ENCODE assay signal across 23 mouse cellular contexts in the genomic region with DNA sequence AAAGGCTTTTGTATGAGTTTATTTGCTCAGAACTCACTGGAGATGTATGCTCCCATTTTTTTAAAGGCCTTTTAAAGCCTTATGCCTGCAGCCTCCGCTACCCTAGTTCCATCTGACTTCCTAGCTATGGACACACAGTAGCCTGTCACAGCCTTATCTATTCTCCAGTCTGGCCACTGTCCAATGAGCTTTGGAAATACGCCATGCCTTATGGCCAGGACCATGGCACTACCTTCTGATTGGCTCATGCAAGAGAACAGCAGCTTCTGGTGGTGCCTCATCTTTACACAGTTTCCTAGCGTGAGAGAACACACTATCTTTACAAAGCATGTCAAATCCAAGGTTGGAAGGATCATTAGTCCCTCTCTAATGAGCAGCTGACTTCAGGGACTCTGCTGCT.
DNase-seq lines count a peak whose midpoint lies in the region; ATAC-seq and TF ChIP-seq lines count a peak whose summit lies in the region.
"Had no signal": no experiment of that assay in that cellular context is flagged by ENCODE, and none has a peak within 500 bp of the region (broad histone marks: within the 10 kb centered on the region; RNA-seq: fewer than 3 reads in every experiment).

No protein-coding gene starts in this region.

- ATAC-seq in forebrain, embryonic 14.5 days = no peak
- ATAC-seq: forebrain, postnatal 0 days; midbrain, embryonic 16.5 days had no signal

- no peak overlapping the region for H3K4me3 ChIP-seq in cerebellum, adult 2 months (replicated peaks; ENCODE audit: insufficient read depth, low read depth, low read length)
- H3K4me3 ChIP-seq in forebrain, embryonic 14.5 days (ENCODE audit: low read depth, low read length) = no peak overlapping the region
- H3K4me3 ChIP-seq: erythroblast, embryonic 14.5 days; heart, embryonic 13.5 days; hindbrain, embryonic 15.5 days; limb, embryonic 12.5 days; liver, embryonic 15.5 days; myocyte; neural tube, embryonic 13.5 days had no signal

- no peak overlapping the region for H3K9ac ChIP-seq in forebrain, embryonic 14.5 days (ENCODE audit: low read length)
- H3K9ac ChIP-seq: forebrain, postnatal 0 days; heart, embryonic 13.5 days; hindbrain, embryonic 15.5 days; limb, embryonic 12.5 days; liver, embryonic 15.5 days; lung, embryonic 14.5 days; neural tube, embryonic 13.5 days had no signal

- no peaks in the 10 kb centered on the region; the same call in 1 of the 2 replicates for H3K9me3 ChIP-seq in forebrain, embryonic 14.5 days (replicated peaks; ENCODE audit: control insufficient read depth, low read length)
- H3K9me3 ChIP-seq: heart, embryonic 13.5 days; hindbrain, embryonic 15.5 days; limb, embryonic 12.5 days; liver, embryonic 15.5 days had no signal

- no peak overlapping the region for H3K27ac ChIP-seq in cerebellum, adult 2 months (ENCODE audit: insufficient read depth, low read length)
- H3K27ac ChIP-seq in forebrain, embryonic 14.5 days (ENCODE audit: low read depth, low read length) = no peak overlapping the region
- H3K27ac ChIP-seq: heart, embryonic 13.5 days; hindbrain, embryonic 15.5 days; limb, embryonic 12.5 days; liver, embryonic 15.5 days; neural tube, embryonic 13.5 days had no signal

- TF ChIP-seq POLR2A in cerebellum, adult 2 months (IDR thresholded peaks at IDR 0.05; ENCODE audit: borderline replicate concordance, insufficient read depth, low read length) = no peak

- WGBS in cerebellum, adult 2 months = 24% methylated on average over 3 of the region's 3 CpGs
- WGBS in forebrain, embryonic 14.5 days = 66% methylated on average over 3 of the region's 3 CpGs

- H3K4me2 ChIP-seq in forebrain, embryonic 14.5 days (ENCODE audit: low read length) = no peak overlapping the region
- H3K4me2 ChIP-seq: heart, embryonic 13.5 days; hindbrain, embryonic 15.5 days; limb, embryonic 12.5 days; liver, embryonic 15.5 days; lung, embryonic 14.5 days; midbrain, embryonic 11.5 days; neural tube, embryonic 13.5 days had no signal

- no peak for TF ChIP-seq CTCF in cerebellum, adult 2 months (IDR thresholded peaks at IDR 0.05; ENCODE audit: borderline replicate concordance, insufficient read depth, low read depth, low read length)

- H3K36me3 ChIP-seq in forebrain, embryonic 14.5 days (ENCODE audit: control insufficient read depth, insufficient read depth, low read length) = no peaks in the 10 kb centered on the region
- H3K36me3 ChIP-seq: heart, embryonic 13.5 days; hindbrain, embryonic 15.5 days; limb, embryonic 12.5 days; liver, embryonic 15.5 days; neural tube, embryonic 13.5 days had no signal

- peaks cover 4% of the 10 kb centered on the region; the same call in 1 of the 2 replicates for H3K4me1 ChIP-seq in cerebellum, adult 2 months (ENCODE audit: control insufficient read depth, insufficient read depth, low read length)
- H3K4me1 ChIP-seq in forebrain, embryonic 14.5 days (ENCODE audit: control insufficient read depth, insufficient read depth, low read length) = no peaks in the 10 kb centered on the region
- H3K4me1 ChIP-seq: heart, embryonic 13.5 days; limb, embryonic 12.5 days; liver, embryonic 15.5 days; neural tube, embryonic 13.5 days had no signal

- peak; percentile 29 for DNase-seq in testis, postnatal 10 days (ENCODE audit: low spot score)
- no peak for DNase-seq in testis, postnatal 14 days (ENCODE audit: low spot score)
- DNase-seq in cerebellum, adult 2 months = peak; percentile 40 to 65
- DNase-seq in cerebellum, postnatal 14 days = peak; percentile 80 to 84
- no peak for DNase-seq in forebrain, embryonic 14.5 days (ENCODE audit: low spot score)
- no peak for DNase-seq in ovary, adult 18-20 months (ENCODE audit: low spot score)
- DNase-seq: B cell, adult 2 months; forebrain, postnatal 0 days; heart, postnatal 10 days; kidney, adult 18-20 months; kidney, postnatal 36 days; layer of hippocampus, postnatal 36 days; lung, embryonic 14.5 days; lung, postnatal 14 days had no signal

- no peaks in the 10 kb centered on the region for H3K27me3 ChIP-seq in cerebellum, adult 2 months (ENCODE audit: control insufficient read depth, insufficient read depth, low read length)
- H3K27me3 ChIP-seq in forebrain, embryonic 14.5 days (replicated peaks; ENCODE audit: control insufficient read depth, insufficient read depth, low read length) = no peaks in the 10 kb centered on the region
- H3K27me3 ChIP-seq: hindbrain, embryonic 15.5 days; limb, embryonic 12.5 days; liver, embryonic 15.5 days; neural tube, embryonic 13.5 days had no signal

Comparison
In these comparisons a context has a peak if more than half of its experiments do, and no peak if none do; other contexts are left out.
1. DNase-seq: peak in testis, postnatal 10 days (single experiment), cerebellum, adult 2 months (2 of 2) and cerebellum, postnatal 14 days (2 of 2); none in testis, postnatal 14 days (single experiment), forebrain, embryonic 14.5 days (single experiment) and ovary, adult 18-20 months (single experiment).